ENCODE assay signal across 8 mouse cellular contexts in the genomic region with DNA sequence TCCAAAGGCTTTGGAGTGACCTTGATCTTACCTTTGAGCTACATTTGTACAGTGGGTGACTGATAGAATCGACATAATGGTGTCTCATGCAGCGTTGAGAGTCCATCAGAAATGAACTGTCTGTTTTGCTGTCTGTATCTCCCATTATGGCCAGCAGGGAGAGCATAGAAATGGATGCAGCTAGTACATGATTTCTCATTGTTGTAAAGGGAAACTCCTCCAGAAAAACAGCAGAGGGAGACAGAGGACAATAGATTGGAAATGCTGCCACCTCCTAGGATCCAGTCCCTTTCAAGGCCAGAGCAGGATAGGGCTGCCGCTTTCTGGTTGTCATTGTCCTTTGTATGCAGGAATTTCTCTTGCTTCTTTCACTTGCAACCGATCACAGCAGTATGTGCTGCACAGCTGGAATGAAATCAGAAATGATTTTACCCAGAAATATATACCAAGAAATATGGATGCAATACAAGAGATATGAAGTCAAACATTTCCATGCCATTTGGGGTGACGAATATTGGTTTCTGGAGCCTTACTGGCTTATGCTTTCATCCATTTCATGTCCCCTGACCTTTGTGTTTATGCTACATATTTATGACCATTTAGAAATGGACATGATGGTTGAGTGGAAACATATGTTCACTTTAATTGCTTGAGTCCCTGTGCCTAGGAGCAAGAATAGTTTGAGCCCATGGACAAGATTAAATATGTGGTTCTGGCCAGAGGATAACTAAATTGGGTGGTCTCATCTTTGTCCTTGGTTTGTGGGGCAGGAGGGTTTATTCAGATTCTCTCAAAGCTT. TPM values are rescaled to one million over a fixed set of nuclear protein-coding genes. Genes with fewer than 3 reads are reported as not detected.
DNase-seq lines count a peak whose midpoint lies in the region; ATAC-seq and TF ChIP-seq lines count a peak whose summit lies in the region.

No protein-coding gene starts in this region.

- no peak for DNase-seq in liver, postnatal 0 days
- DNase-seq in liver: no peak
- peak; percentile 5 for DNase-seq in c-Kit-positive CD71-negative TER-119-negative erythroid progenitor cells, embryonic 14.5 days (ENCODE audit: low read depth)
- peak; percentile 55 for DNase-seq in kidney, adult 2 months
- peak; percentile 88 for DNase-seq in midbrain, embryonic 11.5 days (ENCODE audit: low spot score, missing footprints)
- DNase-seq in natural killer cell, adult 2 months (ENCODE audit: low spot score in 2 of 2): no peak

- no peak overlapping the region for H3K9ac ChIP-seq in liver, postnatal 0 days (replicated peaks)
- no peak overlapping the region for H3K9ac ChIP-seq in forebrain, embryonic 15.5 days (replicated peaks)
- no peak overlapping the region for H3K9ac ChIP-seq in midbrain, embryonic 11.5 days (ENCODE audit: low read length)

- H3K9me3 ChIP-seq in liver, postnatal 0 days (ENCODE audit: low read length): no peaks in the 10 kb centered on the region
- no peaks in the 10 kb centered on the region for H3K9me3 ChIP-seq in forebrain, embryonic 15.5 days
- no peaks in the 10 kb centered on the region for H3K9me3 ChIP-seq in midbrain, embryonic 11.5 days (ENCODE audit: control insufficient read depth, low read length)

- TF ChIP-seq CTCF in liver, postnatal 0 days (IDR thresholded peaks at IDR 0.05; ENCODE audit: low read depth): peak; percentile 73
- peak; percentile 62 for TF ChIP-seq CTCF in kidney, adult 2 months (conservative IDR thresholded peaks at IDR 0.05; ENCODE audit: insufficient read depth, insufficient read length, low read depth, low read length)

- no peak overlapping the region for H3K4me2 ChIP-seq in liver, postnatal 0 days (ENCODE audit: low read depth, low read length)
- no peak overlapping the region for H3K4me2 ChIP-seq in forebrain, embryonic 15.5 days (replicated peaks)
- H3K4me2 ChIP-seq in midbrain, embryonic 11.5 days: no peak overlapping the region

- peak; percentile 54; the same call in 1 of the 2 replicates for ATAC-seq in liver, postnatal 0 days
- ATAC-seq in forebrain, embryonic 15.5 days (replicated peaks): peak; percentile 97
- peak; percentile 90 for ATAC-seq in midbrain, embryonic 11.5 days (ENCODE audit: low FRiP score)
- ATAC-seq in inflammation-experienced regulatory T-cells, adult 6 months: no peak

- WGBS in liver, postnatal 0 days (ENCODE audit: insufficient replicate concordance): 31% methylated on average over 5 of the region's 5 CpGs
- WGBS in forebrain, embryonic 15.5 days: 35% methylated on average over 5 of the region's 5 CpGs
- 23% methylated on average over 5 of the region's 5 CpGs for WGBS in kidney, adult 2 months
- 30% methylated on average over 5 of the region's 5 CpGs for WGBS in midbrain, embryonic 11.5 days

- no peaks in the 10 kb centered on the region for H3K4me1 ChIP-seq in liver, postnatal 0 days (ENCODE audit: insufficient read depth)
- H3K4me1 ChIP-seq in forebrain, embryonic 15.5 days: no peaks in the 10 kb centered on the region
- H3K4me1 ChIP-seq in kidney, adult 2 months (ENCODE audit: control insufficient read depth, insufficient read depth, low read length): no peaks in the 10 kb centered on the region
- H3K4me1 ChIP-seq in midbrain, embryonic 11.5 days (ENCODE audit: control insufficient read depth, insufficient read depth, low read length): no peaks in the 10 kb centered on the region

- H3K4me3 ChIP-seq in liver, postnatal 0 days (ENCODE audit: low read depth, low read length): no peak overlapping the region
- H3K4me3 ChIP-seq in forebrain, embryonic 15.5 days: no peak overlapping the region
- H3K4me3 ChIP-seq in kidney, adult 2 months (ENCODE audit: insufficient read depth, low read depth, low read length): no peak overlapping the region
- no peak overlapping the region for H3K4me3 ChIP-seq in midbrain, embryonic 11.5 days (ENCODE audit: low read depth, low read length)

- no peak for TF ChIP-seq POLR2A in kidney, adult 2 months (IDR thresholded peaks at IDR 0.05; ENCODE audit: low read depth, low read length)

- no peak overlapping the region for H3K27ac ChIP-seq in liver, postnatal 0 days (ENCODE audit: low read depth)
- H3K27ac ChIP-seq in forebrain, embryonic 15.5 days (replicated peaks): no peak overlapping the region
- H3K27ac ChIP-seq in kidney, adult 2 months (ENCODE audit: insufficient read depth, low read depth, low read length): no peak overlapping the region
- no peak overlapping the region for H3K27ac ChIP-seq in midbrain, embryonic 11.5 days (ENCODE audit: low read depth, low read length)

- no peak for TF ChIP-seq EP300 in liver, postnatal 0 days (IDR thresholded peaks at IDR 0.05; ENCODE audit: low read depth)

- H3K36me3 ChIP-seq in liver, postnatal 0 days (replicated peaks; ENCODE audit: insufficient read depth, low read length): no peaks in the 10 kb centered on the region
- H3K36me3 ChIP-seq in forebrain, embryonic 15.5 days: no peaks in the 10 kb centered on the region
- H3K36me3 ChIP-seq in kidney, adult 2 months (ENCODE audit: control insufficient read depth, insufficient read depth, low read length): no peaks in the 10 kb centered on the region
- no peaks in the 10 kb centered on the region for H3K36me3 ChIP-seq in midbrain, embryonic 11.5 days (ENCODE audit: control insufficient read depth, insufficient read depth, low read length)

- no peaks in the 10 kb centered on the region for H3K27me3 ChIP-seq in liver, postnatal 0 days (ENCODE audit: insufficient read depth, low read length)
- H3K27me3 ChIP-seq in forebrain, embryonic 15.5 days: no peaks in the 10 kb centered on the region
- H3K27me3 ChIP-seq in kidney, adult 2 months (replicated peaks; ENCODE audit: control insufficient read depth, insufficient read depth, low read length): no peaks in the 10 kb centered on the region
- H3K27me3 ChIP-seq in midbrain, embryonic 11.5 days (ENCODE audit: control insufficient read depth, insufficient read depth, low read length): no peaks in the 10 kb centered on the region

RNA-seq across cellular contexts. Expression of a gene that starts 17.0 kb away (rescaled TPM):
- not detected in 2 replicates for polyA plus RNA-seq in liver, postnatal 0 days (2015; fragmentation: Nextera tagmentation; extraction: Ambion mirVana)
- 7.2 and 8.6 TPM in 2 replicates for polyA plus RNA-seq in forebrain, embryonic 15.5 days (2015; fragmentation: Nextera tagmentation; extraction: Ambion mirVana)
- 0.14 and 0.19 TPM in 2 replicates for polyA plus RNA-seq in kidney, adult 2 months (2012; rRNA removed)
- 5.0 and 5.1 TPM in 2 replicates for polyA plus RNA-seq in midbrain, embryonic 11.5 days (2014; fragmentation: Nextera tagmentation; extraction: Ambion mirVana)
- polyA plus RNA-seq in inflammation-experienced regulatory T-cells, adult 6 months (2017; shearing (Covaris generic)): not detected

Comparison
In these comparisons a context has a peak if more than half of its experiments do, and no peak if none do; other contexts are left out.
1. DNase-seq: peak in c-Kit-positive CD71-negative TER-119-negative erythroid progenitor cells, embryonic 14.5 days (single experiment), kidney, adult 2 months (single experiment) and midbrain, embryonic 11.5 days (single experiment); none in liver, postnatal 0 days (single experiment), liver (single experiment) and natural killer cell, adult 2 months (0 of 2).